Mouse (Mus musculus): ENCODE results near the gene Bcat1. TPM values are rescaled to one million over a fixed set of nuclear protein-coding genes. Genes with fewer than 3 reads are reported as not detected.

Gene Bcat1
- polyA plus RNA-seq, 1 experiment from 2014 or later: 1.2 TPM

DNA sequence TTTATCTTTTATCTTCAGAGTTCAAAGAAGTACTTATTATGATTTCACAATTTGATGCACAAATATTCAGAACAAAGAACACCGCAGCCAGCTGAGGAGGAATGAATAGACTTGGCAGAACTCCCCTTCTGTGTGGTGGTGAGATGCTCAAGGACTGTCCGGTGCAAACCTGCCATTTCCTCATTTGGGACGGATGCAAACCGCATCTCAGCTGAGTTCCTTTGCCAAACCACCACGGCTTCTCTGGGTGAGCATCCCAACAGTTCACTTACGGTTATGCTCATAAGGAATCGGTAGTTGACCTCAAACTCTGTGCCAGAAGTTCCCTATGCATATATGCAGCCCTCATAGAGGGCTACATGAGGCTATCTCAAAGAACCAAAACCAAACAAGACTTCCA, 6.6 kb downstream of the Bcat1 start:
- no peak for ATAC-seq (ENCODE audit: low read depth)
- Histone ChIP-seq H3K27ac (ENCODE audit: low read length) (no peak overlapping the region), H3K4me2 (ENCODE audit: low read depth, low read length) (no peak overlapping the region), H3K4me3 (ENCODE audit: low read depth, low read length) (no peak overlapping the region), H3K27me3 (ENCODE audit: control insufficient read depth, insufficient read depth, low read depth, low read length) (peaks cover 7% of the 10 kb centered on the region), H3K9me3 (replicated peaks; ENCODE audit: control insufficient read depth, low read length) (no peaks in the 10 kb centered on the region), H3K9ac (ENCODE audit: low read depth, low read length) (no peak overlapping the region), H3K36me3 (ENCODE audit: control insufficient read depth, insufficient read depth) (no peaks in the 10 kb centered on the region), H3K4me1 (ENCODE audit: control insufficient read depth, low read depth, low read length) (no peaks in the 10 kb centered on the region)
- 66% methylated on average over 7 of the region's 7 CpGs for WGBS (ENCODE audit: insufficient replicate concordance)

DNA sequence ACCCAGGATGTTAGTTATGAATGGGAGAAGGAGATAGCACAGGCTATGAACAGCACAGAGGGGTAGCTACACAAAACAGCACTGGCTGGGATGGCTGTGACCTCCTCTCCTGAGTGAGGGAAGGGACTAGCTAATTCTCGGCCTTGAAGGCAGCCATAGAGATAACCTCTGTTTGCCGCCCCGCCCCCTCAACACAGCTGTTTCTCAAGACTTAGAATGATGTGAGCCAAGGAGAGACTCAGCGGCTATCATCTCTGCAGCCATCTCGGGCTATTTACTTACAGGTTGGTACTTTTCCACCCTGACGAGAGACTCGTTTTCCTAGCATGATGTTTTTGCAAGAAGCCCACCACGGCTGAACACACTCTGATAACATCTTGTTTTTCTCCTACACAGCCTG, 8.3 kb downstream of the Bcat1 start:
- no peaks in the 10 kb centered on the region for H3K9me3 ChIP-seq (replicated peaks; ENCODE audit: control insufficient read depth, low read length)
- H3K27me3 ChIP-seq (ENCODE audit: control insufficient read depth, insufficient read depth, low read depth, low read length): no peaks in the 10 kb centered on the region
- 47% methylated on average over 8 of the region's 8 CpGs for WGBS (ENCODE audit: insufficient replicate concordance)

DNA sequence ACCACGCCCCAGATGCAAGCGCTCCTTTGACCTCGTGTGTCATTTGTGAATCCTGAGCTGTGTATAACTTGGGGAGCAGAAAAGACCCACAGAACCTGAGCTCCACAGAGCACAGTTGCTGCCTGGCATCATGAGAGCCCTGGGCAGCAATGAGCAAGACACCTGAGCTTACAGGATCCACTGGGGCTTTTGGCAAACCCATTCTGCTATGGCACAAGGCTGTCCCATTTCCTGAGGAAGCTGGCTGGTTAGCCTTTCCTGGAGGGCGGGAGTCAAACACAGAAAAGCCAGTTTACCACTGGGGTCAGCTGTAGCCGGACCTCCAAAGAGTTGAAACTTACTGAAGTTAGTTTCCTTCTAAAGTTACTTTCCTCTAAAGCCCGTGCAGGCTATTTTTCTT, 9.6 kb downstream of the Bcat1 start:
- H3K9ac ChIP-seq (ENCODE audit: low read depth, low read length): no peak overlapping the region
- 51% methylated on average over 6 of the region's 6 CpGs for WGBS (ENCODE audit: insufficient replicate concordance)
- no peak overlapping the region for H3K27ac ChIP-seq (ENCODE audit: low read length)
- no peak for ATAC-seq (ENCODE audit: low read depth)
- H3K4me1 ChIP-seq (ENCODE audit: control insufficient read depth, low read depth, low read length): no peaks in the 10 kb centered on the region
- H3K27me3 ChIP-seq (ENCODE audit: control insufficient read depth, insufficient read depth, low read depth, low read length): no peaks in the 10 kb centered on the region
- no peak overlapping the region for H3K4me2 ChIP-seq (ENCODE audit: low read depth, low read length)
- H3K9me3 ChIP-seq (replicated peaks; ENCODE audit: control insufficient read depth, low read length): no peaks in the 10 kb centered on the region
- H3K4me3 ChIP-seq (ENCODE audit: low read depth, low read length): no peak overlapping the region
- no peaks in the 10 kb centered on the region for H3K36me3 ChIP-seq (ENCODE audit: control insufficient read depth, insufficient read depth)

More for the DNA sequence above, 8.3 kb downstream of the Bcat1 start:
- H3K4me3 ChIP-seq (ENCODE audit: low read depth, low read length): no peak overlapping the region
- no peak overlapping the region for H3K27ac ChIP-seq (ENCODE audit: low read length)
- H3K4me2 ChIP-seq (ENCODE audit: low read depth, low read length): no peak overlapping the region
- H3K36me3 ChIP-seq (ENCODE audit: control insufficient read depth, insufficient read depth): no peaks in the 10 kb centered on the region
- no peaks in the 10 kb centered on the region for H3K4me1 ChIP-seq (ENCODE audit: control insufficient read depth, low read depth, low read length)
- H3K9ac ChIP-seq (ENCODE audit: low read depth, low read length): no peak overlapping the region
- no peak for ATAC-seq (ENCODE audit: low read depth)

DNA sequence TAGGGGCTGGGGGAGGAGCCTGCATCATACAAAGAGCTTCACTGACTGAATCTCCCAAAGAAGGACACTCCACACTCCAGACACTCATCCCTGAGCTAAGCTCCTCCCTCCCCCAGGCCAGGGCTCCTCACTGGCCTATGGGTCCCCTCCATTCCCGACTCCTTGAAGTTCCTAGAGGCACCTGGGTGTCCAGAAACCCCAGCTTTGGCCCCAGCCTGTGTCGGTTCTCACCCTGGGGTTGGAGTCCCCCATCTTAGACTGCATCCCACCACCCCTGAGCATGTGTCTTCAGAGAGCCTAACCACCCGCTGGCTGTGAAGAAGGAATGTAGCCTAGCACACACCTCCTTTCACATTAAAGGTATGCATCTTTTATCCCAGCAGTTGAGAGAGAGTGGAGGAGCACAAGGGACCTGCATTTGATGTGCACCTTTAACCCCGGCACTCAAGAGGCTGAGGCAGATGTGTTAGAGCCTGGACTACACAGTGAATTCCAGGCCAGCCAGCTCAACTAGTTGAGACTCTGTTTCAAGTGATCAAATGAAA, 10.6 kb downstream of the Bcat1 start:
- ATAC-seq (ENCODE audit: low read depth): no peak
- 63% methylated on average over 4 of the region's 4 CpGs for whole genome bisulfite sequencing (ENCODE audit: insufficient replicate concordance)
- Histone ChIP-seq H3K27ac (ENCODE audit: low read length) (no peak overlapping the region), H3K9me3 (replicated peaks; ENCODE audit: control insufficient read depth, low read length) (no peaks in the 10 kb centered on the region), H3K36me3 (ENCODE audit: control insufficient read depth, insufficient read depth) (no peaks in the 10 kb centered on the region), H3K4me3 (ENCODE audit: low read depth, low read length) (no peak overlapping the region), H3K9ac (ENCODE audit: low read depth, low read length) (no peak overlapping the region), H3K27me3 (ENCODE audit: control insufficient read depth, insufficient read depth, low read depth, low read length) (no peaks in the 10 kb centered on the region), H3K4me2 (ENCODE audit: low read depth, low read length) (no peak overlapping the region), H3K4me1 (ENCODE audit: control insufficient read depth, low read depth, low read length) (no peaks in the 10 kb centered on the region)

DNA sequence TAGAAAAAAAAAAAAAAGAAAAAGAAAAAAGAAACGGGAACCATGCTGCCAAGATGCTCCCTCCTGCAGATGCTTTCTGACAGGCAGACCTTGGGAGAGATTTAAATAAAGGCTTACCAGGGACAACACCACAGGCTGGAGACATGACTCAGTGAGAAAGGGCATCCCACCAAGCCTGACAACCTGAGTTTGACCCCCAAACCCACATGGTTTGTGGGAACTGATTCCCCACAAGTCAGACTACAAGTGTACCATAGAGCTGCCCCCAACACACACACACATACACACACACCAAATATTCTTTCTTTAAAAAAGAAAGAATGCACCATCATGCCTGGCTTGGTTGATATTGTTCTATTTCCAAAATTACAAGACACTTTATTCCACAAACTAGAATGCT, 11.9 kb downstream of the Bcat1 start:
- Histone ChIP-seq H3K9ac (ENCODE audit: low read depth, low read length) (no peak overlapping the region), H3K4me1 (ENCODE audit: control insufficient read depth, low read depth, low read length) (no peaks in the 10 kb centered on the region), H3K27me3 (ENCODE audit: control insufficient read depth, insufficient read depth, low read depth, low read length) (no peaks in the 10 kb centered on the region), H3K4me2 (ENCODE audit: low read depth, low read length) (no peak overlapping the region), H3K4me3 (ENCODE audit: low read depth, low read length) (no peak overlapping the region), H3K36me3 (ENCODE audit: control insufficient read depth, insufficient read depth) (no peaks in the 10 kb centered on the region), H3K9me3 (replicated peaks; ENCODE audit: control insufficient read depth, low read length) (no peaks in the 10 kb centered on the region), H3K27ac (ENCODE audit: low read length) (no peak overlapping the region)
- WGBS (ENCODE audit: insufficient replicate concordance): 39% methylated on average over 1 of the region's 1 CpGs
- ATAC-seq (ENCODE audit: low read depth): no peak

DNA sequence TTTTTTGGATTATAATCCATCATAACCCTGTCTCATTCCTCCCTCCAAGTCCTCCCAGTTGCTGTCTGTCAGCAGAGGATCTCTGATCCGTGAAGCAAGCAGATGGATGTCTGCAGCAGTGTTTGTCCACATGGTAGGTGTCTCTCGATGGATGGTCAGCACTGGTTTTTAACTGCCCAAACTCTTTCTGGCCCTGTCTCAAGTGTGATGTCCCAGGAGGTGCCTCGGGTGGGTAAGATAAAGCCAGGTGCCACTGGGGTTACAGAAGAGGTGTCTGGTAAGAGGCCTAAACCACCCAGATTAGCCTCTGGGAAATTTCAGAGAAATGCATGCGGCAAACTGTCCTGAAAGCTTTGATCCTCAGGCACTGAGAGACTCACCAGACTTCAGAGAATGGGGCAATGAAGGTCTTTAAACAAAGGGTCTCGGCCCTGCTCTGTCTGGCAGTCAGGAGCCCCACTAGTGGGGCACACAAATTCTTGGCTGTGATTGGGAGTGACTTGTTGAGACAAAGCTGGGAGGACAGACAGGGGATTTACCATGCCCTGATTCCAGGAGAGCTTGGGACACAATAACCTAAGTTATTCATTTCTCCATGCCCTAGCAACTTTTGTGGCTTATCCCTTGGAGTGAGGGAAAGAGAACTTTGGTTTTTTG, 12.6 kb downstream of the Bcat1 start:
- WGBS (ENCODE audit: insufficient replicate concordance): 48% methylated on average over 5 of the region's 5 CpGs
- H3K27ac ChIP-seq (ENCODE audit: low read length): no peak overlapping the region
- no peaks in the 10 kb centered on the region for H3K27me3 ChIP-seq (ENCODE audit: control insufficient read depth, insufficient read depth, low read depth, low read length)
- no peak overlapping the region for H3K9ac ChIP-seq (ENCODE audit: low read depth, low read length)
- no peaks in the 10 kb centered on the region for H3K36me3 ChIP-seq (ENCODE audit: control insufficient read depth, insufficient read depth)
- H3K4me3 ChIP-seq (ENCODE audit: low read depth, low read length): no peak overlapping the region
- no peak overlapping the region for H3K4me2 ChIP-seq (ENCODE audit: low read depth, low read length)
- no peak for ATAC-seq (ENCODE audit: low read depth)
- no peaks in the 10 kb centered on the region for H3K4me1 ChIP-seq (ENCODE audit: control insufficient read depth, low read depth, low read length)
- H3K9me3 ChIP-seq (replicated peaks; ENCODE audit: control insufficient read depth, low read length): no peaks in the 10 kb centered on the region

DNA sequence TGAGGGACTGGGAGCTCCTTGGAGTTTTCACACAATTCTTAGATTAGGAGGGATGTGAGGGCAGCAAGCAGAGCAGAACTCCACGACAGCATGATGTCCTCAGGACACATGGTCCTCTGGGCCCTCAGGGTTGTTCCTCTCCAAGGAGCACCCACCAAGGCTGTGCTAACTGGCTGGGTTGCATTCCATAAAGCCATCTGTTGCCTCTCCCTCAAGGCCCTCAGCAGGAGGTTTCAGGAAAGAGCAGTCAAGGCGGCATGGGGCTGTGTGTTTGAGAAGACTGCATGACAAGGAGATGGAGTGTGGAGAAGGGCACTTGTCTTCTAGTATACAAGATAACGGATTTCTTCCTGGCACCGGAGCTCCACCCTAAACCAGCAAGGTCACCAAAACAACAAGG, 13.2 kb downstream of the Bcat1 start:
- ATAC-seq (ENCODE audit: low read depth): no peak
- H3K27me3 ChIP-seq (ENCODE audit: control insufficient read depth, insufficient read depth, low read depth, low read length): no peaks in the 10 kb centered on the region
- H3K36me3 ChIP-seq (ENCODE audit: control insufficient read depth, insufficient read depth): no peaks in the 10 kb centered on the region
- H3K27ac ChIP-seq (ENCODE audit: low read length): no peak overlapping the region
- H3K4me2 ChIP-seq (ENCODE audit: low read depth, low read length): no peak overlapping the region
- no peaks in the 10 kb centered on the region for H3K4me1 ChIP-seq (ENCODE audit: control insufficient read depth, low read depth, low read length)
- no peaks in the 10 kb centered on the region for H3K9me3 ChIP-seq (replicated peaks; ENCODE audit: control insufficient read depth, low read length)
- no peak overlapping the region for H3K9ac ChIP-seq (ENCODE audit: low read depth, low read length)
- no peak overlapping the region for H3K4me3 ChIP-seq (ENCODE audit: low read depth, low read length)
- 54% methylated on average over 4 of the region's 4 CpGs for WGBS (ENCODE audit: insufficient replicate concordance)

DNA sequence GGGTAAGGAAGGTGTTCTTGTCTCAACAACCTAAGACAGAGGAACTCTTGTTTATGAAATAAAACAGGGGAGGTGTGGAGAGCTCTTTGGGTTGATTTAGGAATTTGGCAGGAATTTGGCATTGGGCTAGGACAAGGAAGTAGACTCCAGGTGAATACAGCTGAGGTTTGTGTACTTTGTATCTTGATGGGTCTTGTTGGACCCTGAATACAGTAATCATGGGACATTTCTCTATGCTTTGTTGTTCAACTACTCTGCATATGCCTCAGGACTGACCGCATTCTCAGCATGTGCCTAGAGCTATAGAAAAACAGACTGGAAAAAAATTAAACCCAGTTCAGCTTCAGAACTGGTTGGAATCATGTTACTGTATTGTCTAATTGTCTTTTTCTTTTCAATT, 14.6 kb downstream of the Bcat1 start:
- Histone ChIP-seq H3K9me3 (replicated peaks; ENCODE audit: control insufficient read depth, low read length) (no peaks in the 10 kb centered on the region), H3K9ac (ENCODE audit: low read depth, low read length) (no peak overlapping the region), H3K4me3 (ENCODE audit: low read depth, low read length) (no peak overlapping the region), H3K4me1 (ENCODE audit: control insufficient read depth, low read depth, low read length) (no peaks in the 10 kb centered on the region), H3K27me3 (ENCODE audit: control insufficient read depth, insufficient read depth, low read depth, low read length) (no peaks in the 10 kb centered on the region), H3K4me2 (ENCODE audit: low read depth, low read length) (no peak overlapping the region), H3K27ac (ENCODE audit: low read length) (no peak overlapping the region), H3K36me3 (ENCODE audit: control insufficient read depth, insufficient read depth) (no peaks in the 10 kb centered on the region)
- no peak for ATAC-seq (ENCODE audit: low read depth)
- 73% methylated on average over 1 of the region's 1 CpGs for whole genome bisulfite sequencing (ENCODE audit: insufficient replicate concordance)

DNA sequence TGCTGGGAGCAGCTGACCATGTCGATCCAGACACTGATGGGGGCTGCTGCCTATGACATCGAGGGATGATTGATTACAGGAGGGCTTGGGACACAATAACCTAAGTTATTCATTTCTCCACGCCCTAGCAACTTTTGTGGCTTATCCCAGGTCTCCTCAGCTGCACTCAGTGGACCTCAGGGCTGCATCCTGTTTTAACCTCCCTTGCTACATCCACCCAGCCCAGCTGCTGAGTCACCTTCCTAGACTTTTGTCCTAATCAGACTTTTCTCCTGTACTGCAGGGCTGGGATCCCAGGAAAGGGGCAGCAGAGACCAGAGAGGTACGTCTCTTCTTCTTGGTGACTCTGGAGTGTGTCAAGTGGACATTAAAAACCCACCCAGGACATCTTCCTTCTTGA, 19.9 kb downstream of the Bcat1 start:
- Histone ChIP-seq H3K4me1 (ENCODE audit: control insufficient read depth, low read depth, low read length) (no peaks in the 10 kb centered on the region), H3K9ac (ENCODE audit: low read depth, low read length) (no peak overlapping the region), H3K4me2 (ENCODE audit: low read depth, low read length) (no peak overlapping the region), H3K27me3 (ENCODE audit: control insufficient read depth, insufficient read depth, low read depth, low read length) (no peaks in the 10 kb centered on the region), H3K27ac (ENCODE audit: low read length) (no peak overlapping the region), H3K4me3 (ENCODE audit: low read depth, low read length) (no peak overlapping the region), H3K36me3 (ENCODE audit: control insufficient read depth, insufficient read depth) (no peaks in the 10 kb centered on the region), H3K9me3 (replicated peaks; ENCODE audit: control insufficient read depth, low read length) (no peaks in the 10 kb centered on the region)
- ATAC-seq (ENCODE audit: low read depth): no peak
- 55% methylated on average over 4 of the region's 4 CpGs for WGBS (ENCODE audit: insufficient replicate concordance)

All from liver, embryonic 16.5 days (tissue).